28 mouse cellular contexts compared by ENCODE assay signal in genomic region chr8:124039351-124039750, GRCm38 (mm10).
"Had no signal": no experiment of that assay in that cellular context is flagged by ENCODE, and none has a peak within 500 bp of the region (broad histone marks: within the 10 kb centered on the region; RNA-seq: fewer than 3 reads in every experiment).

No protein-coding gene starts in this region.

- H3K4me3 ChIP-seq: gastrocnemius, adult 2 months; heart, adult 2 months; heart, embryonic 13.5 days; heart, embryonic 15.5 days; hindbrain, embryonic 10.5 days; hindbrain, embryonic 12.5 days; layer of hippocampus, adult 2 months; limb, embryonic 13.5 days; limb, embryonic 15.5 days; liver, embryonic 12.5 days had no signal

- DNase-seq: gastrocnemius, adult 2 months; gastrocnemius, postnatal 10 days; gastrocnemius, postnatal 25 days; heart, adult 2 months; heart, postnatal 14 days; heart, postnatal 36 days; kidney, adult 18-20 months; kidney, adult 8-10 months; kidney, postnatal 10 days; kidney, postnatal 25 days; kidney, postnatal 4 days; layer of hippocampus, adult 9-11 months; layer of hippocampus, postnatal 36 days; left cerebral cortex, postnatal 4 days; lung, adult 18-20 months had no signal

- H3K4me1 ChIP-seq: heart, embryonic 13.5 days; heart, embryonic 15.5 days; hindbrain, embryonic 10.5 days; hindbrain, embryonic 12.5 days; limb, embryonic 13.5 days; limb, embryonic 15.5 days; liver, embryonic 12.5 days had no signal

- H3K9ac ChIP-seq: heart, embryonic 13.5 days; heart, embryonic 15.5 days; hindbrain, embryonic 12.5 days; hindbrain, embryonic 14.5 days; limb, embryonic 13.5 days; limb, embryonic 15.5 days; liver, embryonic 12.5 days; liver, embryonic 14.5 days had no signal

- H3K4me2 ChIP-seq: heart, embryonic 13.5 days; heart, embryonic 15.5 days; hindbrain, embryonic 12.5 days; hindbrain, embryonic 14.5 days; limb, embryonic 13.5 days; limb, embryonic 15.5 days; liver, embryonic 12.5 days had no signal

- ATAC-seq: hindbrain, embryonic 16.5 days; inflammation-experienced regulatory T-cells, adult 6 months; intestine, postnatal 0 days; liver, embryonic 12.5 days had no signal

- H3K9me3 ChIP-seq: heart, embryonic 13.5 days; heart, embryonic 15.5 days; hindbrain, embryonic 10.5 days; hindbrain, embryonic 12.5 days; limb, embryonic 13.5 days; limb, embryonic 15.5 days; liver, embryonic 12.5 days had no signal

- H3K27me3 ChIP-seq: heart, embryonic 13.5 days; heart, embryonic 15.5 days; hindbrain, embryonic 12.5 days; limb, embryonic 13.5 days; limb, embryonic 15.5 days; liver, embryonic 12.5 days had no signal

- H3K27ac ChIP-seq: gastrocnemius, adult 2 months; heart, adult 2 months; heart, embryonic 13.5 days; heart, embryonic 15.5 days; hindbrain, embryonic 10.5 days; hindbrain, embryonic 12.5 days; hindbrain, embryonic 14.5 days; layer of hippocampus, adult 2 months; limb, embryonic 13.5 days; limb, embryonic 15.5 days; liver, embryonic 12.5 days; liver, embryonic 14.5 days had no signal
